Mouse (Mus musculus) myocyte (in vitro differentiated cells): ENCODE measurements at regions not wholly inside any gene's neighbourhood (a gene's known extent, or its start where the extent isn't known, plus 50 kb on each side); places are given as distances from the start of the nearest gene placed in this dataset.
A peak's percentile ranks its signal among the peaks of the same experiment; 100 is the strongest.

Experiments
- H3K27me3 ChIP-seq: one replicate; pipeline ENCODE4 v1.6.1; 2011; ENCODE audit not compliant: control insufficient read depth, insufficient read depth, insufficient read length
- H3K36me3 ChIP-seq: one replicate; pipeline ENCODE4 v1.6.1; 2011; ENCODE audit not compliant: control insufficient read depth, insufficient read depth
- H3K4me2 ChIP-seq: one replicate; pipeline ENCODE4 v1.6.1; 2011; ENCODE audit warnings: low read depth, control low read depth
- H3K4me3 ChIP-seq: one replicate; pipeline ENCODE4 v1.5.1; 2011; ENCODE audit warnings: mild to moderate bottlenecking, control low read depth, moderate library complexity
- H3K79me2 ChIP-seq: one replicate; pipeline ENCODE4 v1.6.1; 2011; ENCODE audit not compliant: control insufficient read depth, insufficient read depth
- H3ac ChIP-seq: one replicate; pipeline ENCODE4 v1.6.1; 2011; ENCODE audit not compliant: control insufficient read depth, insufficient read length
- CEBPB ChIP-seq: IDR thresholded peaks from 2 replicates; pipeline ENCODE4 v1.6.1; 2011; ENCODE audit warnings: mild to moderate bottlenecking, moderate library complexity; ENCODE audit not compliant: poor library complexity, insufficient read depth, severe bottlenecking
- E2F4 ChIP-seq: IDR thresholded peaks from one replicate; pipeline ENCODE4 v1.6.1; 2011; ENCODE audit warnings: mild to moderate bottlenecking, control low read depth, moderate library complexity; ENCODE audit not compliant: insufficient read depth
- MAX ChIP-seq: IDR thresholded peaks from one replicate; pipeline ENCODE4 v1.6.1; 2011; ENCODE audit warnings: low read depth, mild to moderate bottlenecking, control low read depth
- MYOD1 ChIP-seq, 3 experiments: IDR thresholded peaks; one replicate each; pipeline ENCODE4 v1.6.1; 2011; ENCODE audit warnings: control low read depth in 2 of 3, low read depth in 2 of 3, mild to moderate bottlenecking in 2 of 3, moderate library complexity in 1 of 3; ENCODE audit not compliant: insufficient read length in 2 of 3, control insufficient read depth in 1 of 3
- MYOG ChIP-seq, 3 experiments: IDR thresholded peaks; one replicate each; pipeline ENCODE4 v1.6.1; 2011; ENCODE audit warnings: control low read depth in 2 of 3, low read depth in 2 of 3, mild to moderate bottlenecking in 2 of 3; ENCODE audit not compliant: insufficient read length in 2 of 3, control insufficient read depth in 1 of 3, insufficient read depth in 1 of 3
- POLR2A ChIP-seq: IDR thresholded peaks from one replicate; pipeline ENCODE4 v1.6.1; 2011; ENCODE audit warnings: low read depth, mild to moderate bottlenecking, control low read depth, moderate library complexity; ENCODE audit not compliant: insufficient read length
- POLR2AphosphoS2 ChIP-seq: IDR thresholded peaks from one replicate; pipeline ENCODE4 v1.6.1; 2011; ENCODE audit warnings: low read depth, control low read depth; ENCODE audit not compliant: insufficient read length
- REST ChIP-seq: IDR thresholded peaks from one replicate; pipeline ENCODE4 v1.6.1; 2011; ENCODE audit warnings: mild to moderate bottlenecking, control low read depth, moderate library complexity; ENCODE audit not compliant: insufficient read depth, insufficient read length
- SRF ChIP-seq: IDR thresholded peaks from one replicate; pipeline ENCODE4 v1.6.1; 2011; ENCODE audit warnings: low read depth; ENCODE audit not compliant: control insufficient read depth, insufficient read length
- TCF12 ChIP-seq: IDR thresholded peaks from one replicate; pipeline ENCODE4 v1.6.1; 2011; ENCODE audit warnings: mild to moderate bottlenecking, control low read depth; ENCODE audit not compliant: poor library complexity, insufficient read depth, severe bottlenecking
- TCF3 ChIP-seq: IDR thresholded peaks from one replicate; pipeline ENCODE4 v1.6.1; 2011; ENCODE audit warnings: low read depth, control low read depth; ENCODE audit not compliant: insufficient read length
- USF1 ChIP-seq: IDR thresholded peaks from one replicate; pipeline ENCODE4 v1.6.1; 2011; ENCODE audit warnings: low read depth, mild to moderate bottlenecking, control low read depth, moderate library complexity

DNA sequence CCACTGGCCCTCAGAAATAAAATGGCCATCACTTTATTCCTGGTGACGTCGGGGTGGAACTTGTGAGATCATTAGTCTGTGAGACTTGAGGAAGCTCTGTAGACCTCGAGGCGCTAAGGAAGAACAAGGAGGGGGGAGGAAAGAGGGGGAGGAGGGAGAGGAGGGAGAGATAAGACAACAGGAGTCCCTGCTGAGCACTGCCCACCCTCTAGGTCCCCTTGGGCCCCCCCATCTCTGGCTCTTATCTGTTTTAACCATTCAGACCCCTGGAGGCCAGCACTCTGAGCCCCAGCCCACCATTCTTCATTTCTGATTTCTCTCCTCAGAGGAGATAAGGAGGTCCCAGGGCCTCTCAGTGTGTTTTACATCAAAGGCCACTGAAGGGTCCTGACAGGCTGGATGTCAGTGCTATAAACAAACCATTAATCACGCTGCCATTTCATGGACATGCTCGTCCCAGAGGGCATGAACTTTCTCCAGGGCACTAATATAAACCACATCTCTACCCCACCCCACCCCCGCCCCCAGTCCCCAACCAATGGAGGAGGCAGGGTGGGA, 139.0 kb downstream of the Chic2 start:
- TF ChIP-seq USF1 (no peak), MAX (no peak), TCF3 (no peak), E2F4 (no peak), SRF (no peak), TCF12 (no peak), POLR2A (no peak), CEBPB (no peak), MYOD1 (IDR thresholded peaks at IDR 0.05; ENCODE audit: control insufficient read depth in 1 of 3, insufficient read length in 2 of 3, low read depth in 2 of 3) (no peak), POLR2AphosphoS2 (no peak), REST (no peak)
- no peak overlapping the region for H3K4me3 ChIP-seq

DNA sequence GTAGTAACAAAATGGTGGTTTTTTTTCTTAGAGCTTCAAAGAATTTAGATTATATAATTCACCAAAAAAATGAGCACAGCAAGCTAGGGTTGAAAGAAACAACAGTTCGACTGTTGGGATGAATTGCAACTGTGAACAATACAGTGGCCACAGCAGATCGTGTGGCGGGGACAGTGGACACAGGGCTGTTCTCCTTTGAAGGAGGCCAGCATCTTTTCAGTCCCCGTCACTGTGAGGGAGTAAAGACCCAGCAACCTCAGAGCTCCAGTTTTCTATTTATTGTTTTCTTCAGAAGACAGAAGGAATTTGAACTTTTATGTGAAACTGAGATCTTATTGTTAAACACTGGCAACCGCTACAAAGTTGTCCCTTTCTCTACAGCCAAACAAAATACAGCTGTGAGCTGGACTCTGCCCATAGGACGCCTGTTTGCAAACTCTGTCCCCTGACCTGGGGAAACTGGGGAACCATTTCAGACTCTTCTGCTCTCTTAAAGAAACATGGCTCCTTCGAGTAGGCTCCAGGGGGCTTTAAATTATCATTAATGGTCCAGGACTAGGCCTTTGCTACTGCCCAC, 139.6 kb downstream of the Chic2 start:
- H3K27me3 ChIP-seq = no peaks in the 10 kb centered on the region
- no peak for TF ChIP-seq REST
- no peak for TF ChIP-seq MYOD1 (IDR thresholded peaks at IDR 0.05; ENCODE audit: control insufficient read depth in 1 of 3, insufficient read length in 2 of 3, low read depth in 2 of 3)
- no peak for TF ChIP-seq MAX
- no peak for TF ChIP-seq POLR2AphosphoS2
- TF ChIP-seq USF1 = no peak
- TF ChIP-seq TCF12 = no peak
- no peak overlapping the region for H3K4me3 ChIP-seq
- H3K36me3 ChIP-seq = no peaks in the 10 kb centered on the region
- no peaks in the 10 kb centered on the region for H3K79me2 ChIP-seq
- H3K4me2 ChIP-seq = no peak overlapping the region
- no peak overlapping the region for H3ac ChIP-seq

More for the DNA sequence above, 139.0 kb downstream of the Chic2 start:
- H3K79me2 ChIP-seq = no peaks in the 10 kb centered on the region
- H3K27me3 ChIP-seq = no peaks in the 10 kb centered on the region
- H3ac ChIP-seq = no peak overlapping the region
- no peaks in the 10 kb centered on the region for H3K36me3 ChIP-seq
- no peak overlapping the region for H3K4me2 ChIP-seq

DNA sequence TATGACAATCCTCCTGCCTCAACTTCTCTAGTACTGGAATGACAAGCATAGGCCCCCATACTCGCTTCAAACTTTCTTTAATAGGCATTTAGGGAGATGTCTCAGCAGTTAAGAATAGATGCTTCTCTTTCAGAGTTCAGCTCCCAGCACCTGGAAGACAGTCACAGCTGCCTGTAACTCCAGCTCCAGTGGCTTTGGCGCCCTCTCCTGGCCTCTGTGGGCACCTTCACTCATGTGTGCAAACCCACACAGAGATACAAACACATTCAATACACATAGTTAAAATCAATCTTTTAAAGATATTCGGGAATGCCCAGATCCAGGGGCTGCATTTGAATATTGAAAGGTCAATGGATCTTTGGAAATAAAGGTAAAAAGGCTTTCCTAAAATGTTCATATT, 140.2 kb downstream of the Chic2 start:
- H3K4me3 ChIP-seq = no peak overlapping the region
- no peaks in the 10 kb centered on the region for H3K79me2 ChIP-seq
- no peaks in the 10 kb centered on the region for H3K27me3 ChIP-seq
- H3ac ChIP-seq = no peak overlapping the region
- TF ChIP-seq MYOG (IDR thresholded peaks at IDR 0.05; ENCODE audit: control insufficient read depth in 1 of 3, insufficient read depth in 1 of 3, insufficient read length in 2 of 3, low read depth in 2 of 3) (no peak), REST (no peak)
- no peak overlapping the region for H3K4me2 ChIP-seq
- H3K36me3 ChIP-seq = no peaks in the 10 kb centered on the region

DNA sequence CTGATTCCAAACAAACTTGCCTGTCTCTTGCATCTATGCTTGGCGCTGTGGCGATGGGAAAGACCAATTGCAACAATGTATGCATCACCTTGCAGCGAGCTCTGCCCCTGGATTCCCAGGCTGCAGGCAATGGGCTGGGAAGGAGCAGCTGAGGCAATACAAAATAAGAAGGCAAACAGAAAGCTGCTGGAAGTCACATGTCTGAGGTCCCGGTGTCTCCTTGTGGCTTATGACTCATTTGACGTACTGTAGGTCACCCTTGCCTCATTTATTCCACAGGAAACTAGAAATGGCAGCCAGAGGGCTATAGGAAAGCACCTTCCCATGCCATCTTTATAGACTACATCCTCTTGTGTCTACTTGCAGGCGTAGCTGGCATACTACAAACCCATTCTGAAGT, 140.9 kb downstream of the Chic2 start:
- Histone ChIP-seq H3K27me3 (no peaks in the 10 kb centered on the region), H3K36me3 (no peaks in the 10 kb centered on the region), H3K79me2 (no peaks in the 10 kb centered on the region), H3K4me3 (no peak overlapping the region), H3ac (no peak overlapping the region), H3K4me2 (no peak overlapping the region)
- peak; percentile 78 for TF ChIP-seq USF1
- no peak for TF ChIP-seq MYOD1 (IDR thresholded peaks at IDR 0.05; ENCODE audit: control insufficient read depth in 1 of 3, insufficient read length in 2 of 3, low read depth in 2 of 3)
- no peak for TF ChIP-seq POLR2A
- no peak for TF ChIP-seq CEBPB
- no peak for TF ChIP-seq POLR2AphosphoS2
- no peak for TF ChIP-seq MAX
- TF ChIP-seq MYOG (IDR thresholded peaks at IDR 0.05; ENCODE audit: control insufficient read depth in 1 of 3, insufficient read depth in 1 of 3, insufficient read length in 2 of 3, low read depth in 2 of 3) = no peak

DNA sequence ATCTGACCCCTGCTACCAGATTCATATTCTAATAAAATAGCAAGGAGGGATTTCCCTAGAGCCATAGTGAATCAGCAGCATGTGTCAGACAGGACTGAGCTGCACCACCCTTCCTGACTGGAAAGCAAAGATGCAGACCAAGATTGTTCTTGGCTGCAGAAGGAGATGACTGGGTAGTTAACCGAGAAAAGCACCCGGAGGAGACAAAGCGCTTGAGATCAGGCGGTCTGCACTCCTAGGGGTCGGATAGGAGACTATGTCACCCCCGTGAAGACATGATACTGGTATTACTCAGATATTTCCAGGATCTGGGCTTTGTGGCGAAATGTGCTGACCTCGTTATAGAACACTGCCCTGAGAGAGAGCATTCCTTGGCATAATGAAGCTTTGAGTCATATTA, 147.4 kb downstream of the Chic2 start:
- Histone ChIP-seq H3K4me3 (no peak overlapping the region), H3K4me2 (peak overlapping the region; percentile 53), H3K79me2 (no peaks in the 10 kb centered on the region), H3ac (no peak overlapping the region), H3K36me3 (no peaks in the 10 kb centered on the region), H3K27me3 (no peaks in the 10 kb centered on the region)
- no peak for TF ChIP-seq CEBPB
- TF ChIP-seq MYOD1 (IDR thresholded peaks at IDR 0.05; ENCODE audit: control insufficient read depth in 1 of 3, insufficient read length in 2 of 3, low read depth in 2 of 3) = no peak
- TF ChIP-seq REST = no peak
- no peak for TF ChIP-seq SRF
- no peak for TF ChIP-seq POLR2A
- no peak for TF ChIP-seq TCF12
- TF ChIP-seq TCF3 = no peak
- TF ChIP-seq POLR2AphosphoS2 = no peak
- no peak for TF ChIP-seq MYOG (IDR thresholded peaks at IDR 0.05; ENCODE audit: control insufficient read depth in 1 of 3, insufficient read depth in 1 of 3, insufficient read length in 2 of 3, low read depth in 2 of 3)
